Mouse (Mus musculus): ENCODE results near the gene Phlda3.
A peak's percentile ranks its signal among the peaks of the same experiment; 100 is the strongest.

The Phlda3 gene

GRCm38 (mm10) chr1:135793370-135794215 lies 27.7 kb downstream of the Phlda3 start:
- DNase-seq (ENCODE audit: low spot score), result no peak

GRCm38 (mm10) chr1:135794216-135795134 lies 28.6 kb downstream of the Phlda3 start:
- no peak for DNase-seq (ENCODE audit: low spot score)

GRCm38 (mm10) chr1:135798492-135798891 lies 32.6 kb downstream of the Phlda3 start:
- no peak for DNase-seq (ENCODE audit: low spot score)

GRCm38 (mm10) chr1:135799109-135799627 lies 33.2 kb downstream of the Phlda3 start:
- no peak for DNase-seq (ENCODE audit: low spot score)

- DNase-seq (ENCODE audit: low spot score), result no peak
Measured at GRCm38 (mm10) chr1:135800192-135800950, 34.5 kb downstream of the Phlda3 start.

GRCm38 (mm10) chr1:135807546-135807945 lies 41.6 kb downstream of the Phlda3 start:
- DNase-seq (ENCODE audit: low spot score), result no peak

GRCm38 (mm10) chr1:135810180-135810579 lies 44.3 kb downstream of the Phlda3 start:
- DNase-seq (ENCODE audit: low spot score), result no peak

GRCm38 (mm10) chr1:135811016-135811646 lies 45.2 kb downstream of the Phlda3 start:
- DNase-seq (ENCODE audit: low spot score), result peak; percentile 79

GRCm38 (mm10) chr1:135812205-135812604 lies 46.3 kb downstream of the Phlda3 start:
- DNase-seq (ENCODE audit: low spot score), result no peak

GRCm38 (mm10) chr1:135812618-135813017 lies 46.7 kb downstream of the Phlda3 start:
- DNase-seq (ENCODE audit: low spot score), result no peak

GRCm38 (mm10) chr1:135813071-135813470 lies 47.2 kb downstream of the Phlda3 start:
- DNase-seq (ENCODE audit: low spot score), result no peak

GRCm38 (mm10) chr1:135813687-135814395 lies 47.9 kb downstream of the Phlda3 start:
- no peak for DNase-seq (ENCODE audit: low spot score)

- no peak for DNase-seq (ENCODE audit: low spot score)
Measured at GRCm38 (mm10) chr1:135814531-135814930, 48.6 kb downstream of the Phlda3 start.

GRCm38 (mm10) chr1:135817595-135817994 lies 51.7 kb downstream of the Phlda3 start:
- DNase-seq (ENCODE audit: low spot score), result no peak

- DNase-seq (ENCODE audit: low spot score), result no peak
Measured at GRCm38 (mm10) chr1:135818481-135819086, 52.7 kb downstream of the Phlda3 start, which contains the start of gene Lad1. Gene Lad1 (plus strand): TSS chr1:135818598.

Measured in ovary, postnatal 10 days (tissue).